Mouse (Mus musculus) CH12.LX (cell line): ENCODE data around the gene Heatr5a. TPM values are rescaled to one million over a fixed set of nuclear protein-coding genes. Genes with fewer than 3 reads are reported as not detected.
A peak's percentile ranks its signal among the peaks of the same experiment; 100 is the strongest.

ENCODE experiments used
- DNase-seq: peaks from one replicate; pipeline ENCODE4 v3.0.0-alpha.2; 2013; ENCODE audit errors: extremely low read depth
- H3K27ac ChIP-seq: 2 replicates; pipeline ENCODE4 v1.5.1; 2012; ENCODE audit warnings: low read depth, mild to moderate bottlenecking, control low read depth, moderate library complexity; ENCODE audit not compliant: insufficient read depth
- H3K27me3 ChIP-seq: replicated peaks from 2 replicates; pipeline ENCODE3; 2012; ENCODE audit warnings: inconsistent platforms
- H3K36me3 ChIP-seq, 2 experiments: replicated peaks in 1 of 2; 2 replicates each; pipeline versions ENCODE3 to v1.6.1; 2012; ENCODE audit warnings: inconsistent platforms in 1 of 2, low read length in 1 of 2, mild to moderate bottlenecking in 1 of 2, mixed read lengths in 1 of 2, moderate library complexity in 1 of 2; ENCODE audit not compliant: control insufficient read depth in 1 of 2, insufficient read depth in 1 of 2
- H3K4me1 ChIP-seq, 2 experiments: 2 replicates each; pipeline ENCODE4 v1.6.1; 2012; ENCODE audit warnings: inconsistent platforms in 1 of 2, moderate library complexity in 1 of 2; ENCODE audit not compliant: insufficient read depth in 2 of 2, control insufficient read depth in 1 of 2
- H3K4me2 ChIP-seq: 2 replicates; pipeline ENCODE4 v1.6.1; 2012; ENCODE audit warnings: low read depth, mild to moderate bottlenecking, control low read depth; ENCODE audit not compliant: poor library complexity, insufficient read depth, severe bottlenecking
- H3K4me3 ChIP-seq, 3 experiments: fragments of 150-350 bp in 1 of 3; sonication (generic) in 1 of 3; replicated peaks in 1 of 3; 2 replicates each; pipeline versions ENCODE3 to v1.5.1; 2011 to 2012; ENCODE audit warnings: low read depth in 2 of 3, low read length in 2 of 3, mild to moderate bottlenecking in 2 of 3, moderate library complexity in 2 of 3, control low read depth in 1 of 3, improper control_type of control experiment in 1 of 3, inconsistent platforms in 1 of 3, mixed read lengths in 1 of 3; ENCODE audit not compliant: poor library complexity in 1 of 3
- H3K79me2 ChIP-seq: replicated peaks from 2 replicates; pipeline ENCODE4 v1.6.1; 2012; ENCODE audit warnings: mild to moderate bottlenecking, moderate library complexity; ENCODE audit not compliant: control insufficient read depth, poor library complexity, insufficient read depth, severe bottlenecking; ENCODE audit errors: extremely low read depth
- H3K9ac ChIP-seq: 2 replicates; pipeline ENCODE4 v1.6.1; 2012; ENCODE audit warnings: low read depth, mild to moderate bottlenecking, control low read depth, moderate library complexity; ENCODE audit not compliant: insufficient read depth
- H3K9me3 ChIP-seq: replicated peaks from 2 replicates; pipeline ENCODE3; 2012; ENCODE audit warnings: low read length, inconsistent platforms, mixed read lengths
- BHLHE40 ChIP-seq: IDR thresholded peaks from 2 replicates; pipeline ENCODE4 v1.6.1; 2011; ENCODE audit warnings: mild to moderate bottlenecking, low read depth, low read length, improper control_type of control experiment
- CHD1 ChIP-seq: IDR thresholded peaks from 2 replicates; pipeline ENCODE4 v1.6.1; 2012; ENCODE audit warnings: low read depth, low read length, improper control_type of control experiment, inconsistent platforms
- CTCF ChIP-seq, 2 experiments: IDR thresholded peaks in 1 of 2; conservative IDR thresholded peaks in 1 of 2; 2 replicates each; pipeline ENCODE4 v1.5.1; 2011 to 2012; ENCODE audit warnings: low read depth in 2 of 2, low read length in 2 of 2, improper control_type of control experiment in 1 of 2, inconsistent platforms in 1 of 2, mild to moderate bottlenecking in 1 of 2, moderate library complexity in 1 of 2
- E2F4 ChIP-seq: IDR thresholded peaks from 2 replicates; pipeline ENCODE4 v1.6.1; 2011; ENCODE audit warnings: low read depth, low read length, improper control_type of control experiment; ENCODE audit not compliant: insufficient replicate concordance
- ELF1 ChIP-seq: IDR thresholded peaks from 2 replicates; pipeline ENCODE4 v1.6.1; 2014; ENCODE audit warnings: low read depth, mild to moderate bottlenecking, inconsistent platforms, low read length, improper control_type of control experiment
- EP300 ChIP-seq: IDR thresholded peaks from 2 replicates; pipeline ENCODE4 v1.6.1; 2011; ENCODE audit warnings: low read length, improper control_type of control experiment
- ETS1 ChIP-seq: conservative IDR thresholded peaks from 2 replicates; pipeline ENCODE4 v1.6.1; 2012; ENCODE audit warnings: low read depth, mild to moderate bottlenecking, inconsistent platforms, low read length, improper control_type of control experiment, moderate library complexity
- GABPA ChIP-seq: IDR thresholded peaks from 2 replicates; pipeline ENCODE4 v1.6.1; 2012; ENCODE audit warnings: low read depth, low read length, improper control_type of control experiment, inconsistent platforms; ENCODE audit not compliant: insufficient replicate concordance
- IRF4 ChIP-seq: IDR thresholded peaks from 2 replicates; pipeline ENCODE4 v1.6.1; 2014; ENCODE audit warnings: low read depth, mild to moderate bottlenecking, inconsistent platforms, low read length, improper control_type of control experiment
- JUN ChIP-seq: IDR thresholded peaks from 2 replicates; pipeline ENCODE4 v1.6.1; 2011; ENCODE audit warnings: low read depth, mild to moderate bottlenecking, low read length, improper control_type of control experiment, moderate library complexity; ENCODE audit not compliant: insufficient read depth
- KAT2A ChIP-seq: IDR thresholded peaks from 2 replicates; pipeline ENCODE4 v1.6.1; 2012; ENCODE audit warnings: low read length, improper control_type of control experiment, inconsistent platforms; ENCODE audit not compliant: insufficient replicate concordance
- MAFK ChIP-seq: IDR thresholded peaks from 2 replicates; pipeline ENCODE4 v1.6.1; 2011; ENCODE audit warnings: low read length, improper control_type of control experiment; ENCODE audit not compliant: insufficient replicate concordance
- MAX ChIP-seq: IDR thresholded peaks from 2 replicates; pipeline ENCODE4 v1.6.1; 2011; ENCODE audit warnings: low read length, improper control_type of control experiment
- MAZ ChIP-seq: IDR thresholded peaks from 2 replicates; pipeline ENCODE4 v1.6.1; 2012; ENCODE audit warnings: low read depth, mild to moderate bottlenecking, inconsistent platforms, low read length, improper control_type of control experiment, moderate library complexity
- MXI1 ChIP-seq: IDR thresholded peaks from 2 replicates; pipeline ENCODE4 v1.6.1; 2011; ENCODE audit warnings: mild to moderate bottlenecking, low read depth, low read length, improper control_type of control experiment
- MYC ChIP-seq: IDR thresholded peaks from 2 replicates; pipeline ENCODE4 v1.6.1; 2011; ENCODE audit warnings: low read depth, mild to moderate bottlenecking, improper control_type of control experiment, low read length
- NELFE ChIP-seq: IDR thresholded peaks from 2 replicates; pipeline ENCODE4 v1.6.1; 2011; ENCODE audit warnings: low read depth, low read length, improper control_type of control experiment
- NRF1 ChIP-seq: IDR thresholded peaks from 2 replicates; pipeline ENCODE4 v1.6.1; 2014; ENCODE audit warnings: low read depth, mild to moderate bottlenecking, inconsistent platforms, low read length, improper control_type of control experiment, moderate library complexity
- PAX5 ChIP-seq: IDR thresholded peaks from 2 replicates; pipeline ENCODE4 v1.6.1; 2012; ENCODE audit warnings: low read length, inconsistent platforms, mixed read lengths
- POLR2A ChIP-seq: IDR thresholded peaks from 2 replicates; pipeline ENCODE4 v1.6.1; 2011; ENCODE audit warnings: low read depth, mild to moderate bottlenecking, improper control_type of control experiment, low read length
- POLR2AphosphoS2 ChIP-seq: IDR thresholded peaks from 2 replicates; pipeline ENCODE4 v1.6.1; 2011; ENCODE audit warnings: low read depth, low read length, improper control_type of control experiment
- RAD21 ChIP-seq: IDR thresholded peaks from 2 replicates; pipeline ENCODE4 v1.6.1; 2011; ENCODE audit warnings: low read depth, mild to moderate bottlenecking, low read length, improper control_type of control experiment, moderate library complexity
- RCOR1 ChIP-seq: conservative IDR thresholded peaks from 2 replicates; pipeline ENCODE4 v1.6.1; 2012; ENCODE audit warnings: low read depth, mild to moderate bottlenecking, inconsistent platforms, low read length, improper control_type of control experiment
- SIN3A ChIP-seq: IDR thresholded peaks from 2 replicates; pipeline ENCODE4 v1.6.1; 2012; ENCODE audit warnings: low read length, improper control_type of control experiment, inconsistent platforms
- SMC3 ChIP-seq: IDR thresholded peaks from 2 replicates; pipeline ENCODE4 v1.6.1; 2011; ENCODE audit warnings: low read depth, low read length, improper control_type of control experiment
- TBP ChIP-seq: conservative IDR thresholded peaks from 2 replicates; pipeline ENCODE4 v1.6.1; 2011; ENCODE audit warnings: low read depth, low read length, improper control_type of control experiment
- TCF12 ChIP-seq: IDR thresholded peaks from 2 replicates; pipeline ENCODE4 v1.6.1; 2014; ENCODE audit warnings: low read depth, mild to moderate bottlenecking, inconsistent platforms, low read length, improper control_type of control experiment
- USF2 ChIP-seq: conservative IDR thresholded peaks from 2 replicates; pipeline ENCODE4 v1.6.1; 2011; ENCODE audit warnings: low read depth, low read length, improper control_type of control experiment
- ZC3H11A ChIP-seq: IDR thresholded peaks from 2 replicates; pipeline ENCODE4 v1.6.1; 2012; ENCODE audit warnings: low read depth, mild to moderate bottlenecking, inconsistent platforms, low read length, improper control_type of control experiment
- ZKSCAN1 ChIP-seq: IDR thresholded peaks from 2 replicates; pipeline ENCODE4 v1.6.1; 2012; ENCODE audit warnings: low read depth, inconsistent platforms, low read length, improper control_type of control experiment, borderline replicate concordance
- ZMIZ1 ChIP-seq: IDR thresholded peaks from 2 replicates; pipeline ENCODE4 v1.6.1; 2012; ENCODE audit warnings: low read depth, mild to moderate bottlenecking, inconsistent platforms, low read length, improper control_type of control experiment
- ZNF384 ChIP-seq: IDR thresholded peaks from 2 replicates; pipeline ENCODE4 v1.6.1; 2012; ENCODE audit warnings: low read depth, low read length, improper control_type of control experiment, inconsistent platforms
- dilution Hi-C: fragments of 300-500 bp; cut with MboI; formaldehyde crosslinking; loops from 2 replicates; pipeline ENCODE4 v1.14.3; 2020; ENCODE audit warnings: low sequenced_read_pairs; ENCODE audit not compliant: extremely low pct_unique_long_range_greater_than_20kb, extremely low pct_ligation_motif_present
- in situ Hi-C: fragments of 300-500 bp; cut with MboI; formaldehyde crosslinking; loops from 3 replicates; pipeline ENCODE4 v1.14.3; 2019; ENCODE audit warnings: low sequenced_read_pairs, low pct_ligation_motif_present, low pct_unique_long_range_greater_than_20kb, mixed read lengths
- polyA plus RNA-seq: library from polyadenylated mRNA; unstranded; fragments of >175 nt; gene quantifications from 2 replicates; pipeline ENCODE4 v1.2.1, GENCODE M21; 2012; ENCODE audit warnings: low read depth; ENCODE audit not compliant: insufficient read length
- total RNA-seq, 2 experiments: library from RNA; depleted of rRNA; stranded (reverse); fragments of 300-350 nt in 1 of 2; fragments of >200 nt in 1 of 2; gene quantifications; 2 replicates each; pipeline ENCODE4 v1.2.3; 2012 to 2014

Gene Heatr5a
- total and polyA plus RNA-seq, 3 experiments: 5.4 to 7.3 (median 6.4) TPM

GRCm38 (mm10) chr12:51845261-51845660, 125.9 kb downstream of the Heatr5a start:
- dilution Hi-C loops (no loop called here), in situ Hi-C loops (no loop called here)
- Histone ChIP-seq H3K36me3 (no peaks in the 10 kb centered on the region), H3K4me2 (peak overlapping the region; percentile 35; the same call in 1 of the 2 replicates), H3K79me2 (no peaks in the 10 kb centered on the region), H3K4me1 (peaks cover 5 to 13% of the 10 kb centered on the region in 2 experiments; a peak in 2 of 4 replicates), H3K9ac (no peak overlapping the region), H3K9me3 (no peaks in the 10 kb centered on the region), H3K4me3 (peak overlapping the region in 1 of 3 experiments; percentile 73), H3K27ac (no peak overlapping the region), H3K27me3 (no peaks in the 10 kb centered on the region)
- no peak for DNase-seq
- TF ChIP-seq MAFK: 0 out of 2 replicates have a peak, but pooled peaks have one; percentile 1
- no peak for TF ChIP-seq POLR2AphosphoS2

GRCm38 (mm10) chr12:51844771-51845256, 126.3 kb downstream of the Heatr5a start:
- Histone ChIP-seq H3K4me1 (peaks cover 5 to 13% of the 10 kb centered on the region in 2 experiments; a peak in 2 of 4 replicates), H3K27me3 (no peaks in the 10 kb centered on the region), H3K36me3 (no peaks in the 10 kb centered on the region), H3K4me3 (peak overlapping the region; percentile 63 to 73 (median 65)), H3K9ac (peak overlapping the region; percentile 71), H3K4me2 (peak overlapping the region; percentile 48), H3K9me3 (no peaks in the 10 kb centered on the region), H3K27ac (peak overlapping the region; percentile 62), H3K79me2 (no peaks in the 10 kb centered on the region)
- in situ Hi-C loops: no loop called here
- peak; percentile 92 for DNase-seq
- dilution Hi-C loops: no loop called here
- no peak for TF ChIP-seq ZNF384
- peak; percentile 87 for TF ChIP-seq POLR2A
- peak; percentile 29; the same call in 1 of the 2 replicates for TF ChIP-seq ETS1
- no peak for TF ChIP-seq CTCF (conservative IDR thresholded peaks at IDR 0.05 in 1 of 2, IDR thresholded peaks at IDR 0.05 in 1 of 2; ENCODE audit: low read depth in 2 of 2, low read length in 2 of 2)
- peak; percentile 71 for TF ChIP-seq POLR2AphosphoS2
- TF ChIP-seq MXI1: peak; percentile 41; the same call in 1 of the 2 replicates
- TF ChIP-seq MAX: no peak
- TF ChIP-seq EP300: peak; percentile 31; the same call in 1 of the 2 replicates
- no peak for TF ChIP-seq ZC3H11A
- peak; percentile 55; the same call in 1 of the 2 replicates for TF ChIP-seq MAFK
- no peak for TF ChIP-seq KAT2A
- peak; percentile 64; the same call in 1 of the 2 replicates for TF ChIP-seq RCOR1
- TF ChIP-seq MAZ: no peak
- TF ChIP-seq TCF12: peak; percentile 67
- TF ChIP-seq PAX5: no peak
- peak; percentile 72 for TF ChIP-seq SIN3A
- TF ChIP-seq NRF1: no peak
- TF ChIP-seq BHLHE40: peak; percentile 61
- TF ChIP-seq NELFE: peak; percentile 87
- peak; percentile 75 for TF ChIP-seq TBP
- TF ChIP-seq CHD1: no peak; the same call in 1 of the 2 replicates
- no peak for TF ChIP-seq SMC3
- peak; percentile 87 for TF ChIP-seq ZMIZ1
- TF ChIP-seq GABPA: no peak
- no peak for TF ChIP-seq E2F4
- TF ChIP-seq MYC: peak; percentile 54; the same call in 1 of the 2 replicates
- TF ChIP-seq ELF1: peak; percentile 68
- TF ChIP-seq USF2: no peak
- TF ChIP-seq IRF4: peak; percentile 94
- TF ChIP-seq JUN: peak; percentile 34; the same call in 1 of the 2 replicates
- no peak for TF ChIP-seq ZKSCAN1
- no peak for TF ChIP-seq RAD21
